Mouse (Mus musculus): ENCODE results near the gene Skida1. TPM values are rescaled to one million over a fixed set of nuclear protein-coding genes. Genes with fewer than 3 reads are reported as not detected.

Gene Skida1
- polyA plus RNA-seq, 1 experiment: 25.4 TPM

- TF ChIP-seq POLR2A (IDR thresholded peaks at IDR 0.05; ENCODE audit: borderline replicate concordance, extremely low read depth, insufficient read depth, insufficient read length, poor library complexity, severe bottlenecking) (no peak), CTCF (IDR thresholded peaks at IDR 0.05; ENCODE audit: borderline replicate concordance, extremely low read depth, insufficient read depth, insufficient read length) (no peak)
- peak; percentile 90 for DNase-seq (ENCODE audit: low read depth)
Measured at GRCm38 (mm10) chr2:18053951-18054530, 5.2 kb upstream of the Skida1 start.

GRCm38 (mm10) chr2:18053243-18053950 is 4.5 kb upstream of the Skida1 start:
- TF ChIP-seq POLR2A (IDR thresholded peaks at IDR 0.05; ENCODE audit: borderline replicate concordance, extremely low read depth, insufficient read depth, insufficient read length, poor library complexity, severe bottlenecking) (no peak), CTCF (IDR thresholded peaks at IDR 0.05; ENCODE audit: borderline replicate concordance, extremely low read depth, insufficient read depth, insufficient read length) (no peak)
- DNase-seq (ENCODE audit: low read depth): peak; percentile 63

- TF ChIP-seq CTCF (IDR thresholded peaks at IDR 0.05; ENCODE audit: borderline replicate concordance, extremely low read depth, insufficient read depth, insufficient read length): no peak
- no peak for TF ChIP-seq POLR2A (IDR thresholded peaks at IDR 0.05; ENCODE audit: borderline replicate concordance, extremely low read depth, insufficient read depth, insufficient read length, poor library complexity, severe bottlenecking)
- DNase-seq (ENCODE audit: low read depth): peak; percentile 62
Measured at GRCm38 (mm10) chr2:18052581-18052980, 3.7 kb upstream of the Skida1 start.

- TF ChIP-seq POLR2A (IDR thresholded peaks at IDR 0.05; ENCODE audit: borderline replicate concordance, extremely low read depth, insufficient read depth, insufficient read length, poor library complexity, severe bottlenecking) (no peak), CTCF (IDR thresholded peaks at IDR 0.05; ENCODE audit: borderline replicate concordance, extremely low read depth, insufficient read depth, insufficient read length) (no peak)
- no peak for DNase-seq (ENCODE audit: low read depth)
Measured at GRCm38 (mm10) chr2:18051831-18052170, 3.0 kb upstream of the Skida1 start.

GRCm38 (mm10) chr2:18051026-18051830 is 2.4 kb upstream of the Skida1 start:
- TF ChIP-seq POLR2A (IDR thresholded peaks at IDR 0.05; ENCODE audit: borderline replicate concordance, extremely low read depth, insufficient read depth, insufficient read length, poor library complexity, severe bottlenecking): no peak
- no peak for TF ChIP-seq CTCF (IDR thresholded peaks at IDR 0.05; ENCODE audit: borderline replicate concordance, extremely low read depth, insufficient read depth, insufficient read length)
- DNase-seq (ENCODE audit: low read depth): peak; percentile 81

DNA sequence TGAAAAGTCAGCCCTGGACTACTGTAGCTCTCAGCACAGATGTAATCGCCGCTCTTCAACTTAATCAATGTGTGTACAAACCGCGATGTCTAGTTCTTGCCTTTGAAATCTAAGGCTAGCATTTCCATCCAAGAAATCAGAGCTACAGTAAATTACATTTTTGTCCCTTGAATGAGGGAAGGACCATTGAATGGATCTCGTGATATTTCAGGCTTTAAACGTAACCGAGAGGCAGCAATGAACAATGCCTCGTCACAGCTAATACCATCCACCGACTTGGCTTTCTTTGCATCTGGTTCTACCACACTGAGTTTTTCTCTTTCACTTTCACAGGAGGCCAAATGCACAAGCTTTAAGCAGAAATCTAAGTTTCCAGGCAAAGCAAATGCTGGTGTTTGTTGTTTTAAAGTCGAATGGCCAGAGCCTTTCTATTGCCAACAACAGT is 1.7 kb upstream of the Skida1 start:
- TF ChIP-seq CTCF (IDR thresholded peaks at IDR 0.05; ENCODE audit: borderline replicate concordance, extremely low read depth, insufficient read depth, insufficient read length): no peak
- no peak for TF ChIP-seq POLR2A (IDR thresholded peaks at IDR 0.05; ENCODE audit: borderline replicate concordance, extremely low read depth, insufficient read depth, insufficient read length, poor library complexity, severe bottlenecking)
- peak; percentile 86 for DNase-seq (ENCODE audit: low read depth)

DNA sequence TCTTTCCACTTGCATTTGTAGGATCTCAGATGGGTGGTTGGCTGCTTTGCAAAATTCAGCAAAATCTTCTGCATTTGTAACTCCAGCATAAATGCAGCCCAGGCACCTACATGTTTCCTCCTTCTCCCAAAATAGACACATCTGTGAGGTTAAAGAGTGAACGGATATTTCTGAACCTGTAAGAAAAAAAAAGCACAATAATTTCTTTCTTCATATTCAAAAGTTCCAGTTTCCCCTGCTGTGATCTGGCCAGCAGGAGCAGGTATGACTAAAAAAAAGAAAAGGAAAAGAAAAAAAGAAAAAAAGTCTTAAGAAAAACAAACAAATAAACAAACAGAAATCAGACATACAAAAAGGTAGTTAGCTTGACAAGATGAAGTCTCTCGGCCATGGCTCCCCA is 1.2 kb upstream of the Skida1 start:
- TF ChIP-seq POLR2A (IDR thresholded peaks at IDR 0.05; ENCODE audit: borderline replicate concordance, extremely low read depth, insufficient read depth, insufficient read length, poor library complexity, severe bottlenecking) (no peak), CTCF (IDR thresholded peaks at IDR 0.05; ENCODE audit: borderline replicate concordance, extremely low read depth, insufficient read depth, insufficient read length) (no peak)

DNA sequence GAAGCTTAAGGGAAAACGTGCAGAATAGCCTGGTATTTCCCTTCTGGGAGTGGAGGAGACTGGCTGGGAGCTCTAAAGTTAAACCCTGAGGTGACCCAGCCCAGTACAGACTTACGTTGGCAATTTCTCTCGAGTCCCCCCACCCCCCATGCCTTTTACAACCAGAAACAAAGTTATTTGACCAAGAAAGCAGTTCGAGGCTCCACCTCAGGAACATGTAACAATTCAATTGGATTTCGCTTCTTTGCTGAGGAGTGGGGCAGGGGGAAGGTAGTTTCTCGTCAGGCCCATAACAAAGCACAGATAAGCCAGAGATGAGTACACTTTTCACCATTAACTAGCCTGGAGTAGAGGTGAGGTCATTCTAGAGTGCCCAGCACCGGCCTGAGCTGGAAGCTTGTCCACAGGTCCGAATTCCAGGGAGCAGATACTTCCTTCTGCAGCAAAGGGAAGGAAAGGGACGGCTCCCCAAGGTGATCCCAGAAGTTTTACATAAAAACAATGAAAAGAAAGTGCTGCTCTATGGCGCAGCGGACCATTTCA is 499 bp upstream of the Skida1 start:
- TF ChIP-seq POLR2A (IDR thresholded peaks at IDR 0.05; ENCODE audit: borderline replicate concordance, extremely low read depth, insufficient read depth, insufficient read length, poor library complexity, severe bottlenecking) (no peak), CTCF (IDR thresholded peaks at IDR 0.05; ENCODE audit: borderline replicate concordance, extremely low read depth, insufficient read depth, insufficient read length) (no peak)
- DNase-seq (ENCODE audit: low read depth): peak; percentile 83

More for the DNA sequence above, 1.2 kb upstream of the Skida1 start:
- DNase-seq (ENCODE audit: low read depth): no peak

GRCm38 (mm10) chr2:18047646-18048452 is 1.0 kb downstream of the Skida1 start:
- no peak for TF ChIP-seq CTCF (IDR thresholded peaks at IDR 0.05; ENCODE audit: borderline replicate concordance, extremely low read depth, insufficient read depth, insufficient read length)
- no peak; the same call in 1 of the 2 replicates for TF ChIP-seq POLR2A (IDR thresholded peaks at IDR 0.05; ENCODE audit: borderline replicate concordance, extremely low read depth, insufficient read depth, insufficient read length, poor library complexity, severe bottlenecking)
- peak; percentile 85 for DNase-seq (ENCODE audit: low read depth)

DNA sequence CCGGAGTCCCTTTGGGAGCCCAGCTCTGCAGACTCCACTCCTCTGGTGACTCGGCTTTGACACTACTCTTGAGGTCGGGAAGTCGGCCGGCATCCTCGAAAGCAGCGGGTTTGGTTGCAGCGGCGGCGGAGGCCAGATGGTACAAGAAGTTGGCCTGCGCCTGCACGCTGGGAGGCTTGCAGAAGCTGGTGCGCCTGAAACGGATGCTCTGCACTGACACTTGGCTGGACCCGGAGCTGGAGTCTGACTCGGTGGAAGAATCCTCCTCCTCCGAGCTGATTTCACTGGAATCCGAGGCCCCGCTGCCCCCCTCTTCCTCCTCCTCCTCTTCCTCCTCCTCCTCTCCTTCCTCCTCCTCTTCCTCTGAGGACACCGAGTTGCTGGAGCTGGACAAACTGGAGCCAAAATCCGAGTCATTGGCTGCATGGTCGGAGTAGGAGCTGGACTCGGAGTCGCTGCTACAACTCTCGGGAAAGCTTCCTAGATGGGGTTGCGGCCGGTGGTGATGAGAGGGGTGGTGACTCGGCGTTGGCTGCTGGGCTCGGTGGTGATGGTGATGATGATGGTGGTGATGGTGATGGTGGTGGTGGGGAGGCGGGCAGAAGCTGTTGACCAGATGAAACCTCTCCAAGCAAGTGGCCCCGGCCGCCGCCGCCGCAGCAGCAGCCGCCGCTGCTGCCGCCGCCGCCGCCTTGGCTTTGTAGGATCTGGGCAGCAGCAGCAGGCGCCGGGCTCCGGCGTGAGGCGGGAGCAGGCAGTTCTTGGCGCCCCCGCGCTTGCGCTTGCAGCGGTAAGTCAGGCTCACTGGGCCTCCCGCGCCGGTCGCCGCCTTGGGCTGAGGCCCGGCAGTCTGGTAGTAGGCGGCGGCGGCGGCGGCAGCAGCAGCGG is 1.8 kb downstream of the Skida1 start:
- no peak for TF ChIP-seq CTCF (IDR thresholded peaks at IDR 0.05; ENCODE audit: borderline replicate concordance, extremely low read depth, insufficient read depth, insufficient read length)
- no peak for TF ChIP-seq POLR2A (IDR thresholded peaks at IDR 0.05; ENCODE audit: borderline replicate concordance, extremely low read depth, insufficient read depth, insufficient read length, poor library complexity, severe bottlenecking)
- DNase-seq (ENCODE audit: low read depth): peak; percentile 74
